Mouse (Mus musculus): ENCODE data around the gene Daam1.

The Daam1 gene

GRCm38 (mm10) chr12:71830607-71831257 lies at the start of gene Daam1:
TSS of gene Daam1 (plus strand) at chr12:71831078.
- DNase-seq (ENCODE audit: low spot score), result peak; percentile 69

- no peak for DNase-seq (ENCODE audit: low spot score)
These were observed 49.7 kb upstream of the Daam1 start for GRCm38 (mm10) chr12:71781220-71781619.

- DNase-seq (ENCODE audit: low spot score), result no peak
These were observed 46.9 kb upstream of the Daam1 start for GRCm38 (mm10) chr12:71783970-71784369.

- no peak for DNase-seq (ENCODE audit: low spot score)
These were observed 46.1 kb upstream of the Daam1 start for GRCm38 (mm10) chr12:71784666-71785255.

- no peak for DNase-seq (ENCODE audit: low spot score)
These were observed 44.4 kb upstream of the Daam1 start for GRCm38 (mm10) chr12:71786521-71786920.

- no peak for DNase-seq (ENCODE audit: low spot score)
These were observed 42.1 kb upstream of the Daam1 start for GRCm38 (mm10) chr12:71788791-71789190.

- no peak for DNase-seq (ENCODE audit: low spot score)
These were observed 40.3 kb upstream of the Daam1 start for GRCm38 (mm10) chr12:71790581-71790980.

- no peak for DNase-seq (ENCODE audit: low spot score)
These were observed 37.8 kb upstream of the Daam1 start for GRCm38 (mm10) chr12:71793114-71793513.

- DNase-seq (ENCODE audit: low spot score), result no peak
These were observed 35.3 kb upstream of the Daam1 start for GRCm38 (mm10) chr12:71795626-71796025.

GRCm38 (mm10) chr12:71796517-71796916 lies 34.4 kb upstream of the Daam1 start:
- DNase-seq (ENCODE audit: low spot score), result no peak

- no peak for DNase-seq (ENCODE audit: low spot score)
These were observed 23.6 kb upstream of the Daam1 start for GRCm38 (mm10) chr12:71807306-71807705.

GRCm38 (mm10) chr12:71808631-71809030 lies 22.2 kb upstream of the Daam1 start:
- no peak for DNase-seq (ENCODE audit: low spot score)

GRCm38 (mm10) chr12:71809550-71809949 lies 21.3 kb upstream of the Daam1 start:
- DNase-seq (ENCODE audit: low spot score), result no peak

- DNase-seq (ENCODE audit: low spot score), result no peak
These were observed 18.3 kb upstream of the Daam1 start for GRCm38 (mm10) chr12:71812567-71812966.

- DNase-seq (ENCODE audit: low spot score), result no peak
These were observed 17.6 kb upstream of the Daam1 start for GRCm38 (mm10) chr12:71813251-71813650.

GRCm38 (mm10) chr12:71813761-71814160 lies 17.1 kb upstream of the Daam1 start:
- DNase-seq (ENCODE audit: low spot score), result no peak

GRCm38 (mm10) chr12:71820094-71820493 lies 10.8 kb upstream of the Daam1 start:
- no peak for DNase-seq (ENCODE audit: low spot score)

- DNase-seq (ENCODE audit: low spot score), result no peak
These were observed 9.6 kb upstream of the Daam1 start for GRCm38 (mm10) chr12:71821272-71821671.

- no peak for DNase-seq (ENCODE audit: low spot score)
These were observed 9.1 kb upstream of the Daam1 start for GRCm38 (mm10) chr12:71821743-71822142.

- DNase-seq (ENCODE audit: low spot score), result no peak
These were observed 6.0 kb upstream of the Daam1 start for GRCm38 (mm10) chr12:71824927-71825326.

- DNase-seq (ENCODE audit: low spot score), result no peak
These were observed 739 bp upstream of the Daam1 start for GRCm38 (mm10) chr12:71830139-71830538.

- no peak for DNase-seq (ENCODE audit: low spot score)
These were observed 595 bp downstream of the Daam1 start for GRCm38 (mm10) chr12:71831258-71832087.

- DNase-seq (ENCODE audit: low spot score), result no peak
These were observed 1.3 kb downstream of the Daam1 start for GRCm38 (mm10) chr12:71832225-71832624.
